In the genomic region with DNA sequence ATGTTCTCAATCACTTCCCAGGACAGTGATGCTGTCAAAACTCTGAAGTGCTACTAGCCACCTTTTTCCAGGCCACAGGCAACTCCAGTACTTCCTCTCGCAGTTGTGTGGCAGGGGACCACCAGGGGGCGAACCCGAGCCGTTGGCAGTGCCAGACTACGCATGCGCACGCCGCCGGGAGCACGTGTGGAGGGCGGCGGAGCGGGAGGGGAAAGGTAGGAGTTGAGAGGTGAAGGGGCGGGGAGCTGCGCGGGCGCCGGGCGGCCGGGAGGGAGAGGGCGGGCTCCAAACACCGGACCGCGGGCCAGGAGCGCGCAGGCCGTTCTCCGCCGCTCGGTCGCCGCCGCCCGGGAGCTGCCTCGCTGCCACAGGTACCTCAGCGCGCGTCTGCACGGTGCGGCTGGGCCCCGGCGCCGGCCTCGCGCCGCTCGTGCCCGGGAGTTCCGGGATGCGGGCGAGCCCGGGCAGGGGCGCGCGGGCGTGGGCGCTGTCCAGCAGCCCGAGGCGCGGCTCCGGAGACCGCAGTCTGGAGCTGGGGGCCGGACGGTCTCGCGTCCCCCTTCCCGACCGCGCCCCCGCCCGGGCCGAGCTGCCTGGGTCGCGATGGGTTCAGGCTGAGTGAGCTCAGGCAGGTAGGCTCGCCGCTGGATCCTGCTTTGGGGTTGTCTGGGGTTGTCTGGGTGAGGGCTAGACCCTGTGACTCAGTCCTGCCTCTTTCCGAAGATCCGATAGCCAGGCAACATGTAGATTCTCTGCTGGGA, we compare ENCODE assay signal across 8 mouse cellular contexts. TPM values are rescaled to one million over a fixed set of nuclear protein-coding genes. Genes with fewer than 3 reads are reported as not detected.
DNase-seq lines count a peak whose midpoint lies in the region; ATAC-seq and TF ChIP-seq lines count a peak whose summit lies in the region.

Scap (plus strand) TSS at position 154 of the 761 bp plus-strand sequence.

- peaks cover 26% of the 10 kb centered on the region for H3K4me1 ChIP-seq in erythroblast, embryonic 14.5 days (ENCODE audit: control insufficient read depth)
- H3K4me1 ChIP-seq in heart, embryonic 12.5 days (replicated peaks) = peaks cover 30% of the 10 kb centered on the region
- no peaks in the 10 kb centered on the region; the same call in 1 of the 2 replicates for H3K4me1 ChIP-seq in kidney, postnatal 0 days (replicated peaks; ENCODE audit: insufficient read depth, low read length)
- peaks cover 22% of the 10 kb centered on the region for H3K4me1 ChIP-seq in liver, embryonic 11.5 days (replicated peaks; ENCODE audit: control insufficient read depth, insufficient read depth, low read length)
- 0 out of 2 replicates have a peak, but pooled peaks cover 5% of the 10 kb centered on the region for H3K4me1 ChIP-seq in stomach, embryonic 14.5 days (ENCODE audit: control insufficient read depth, insufficient read depth, low read length)

- peak; percentile 93 for ATAC-seq in heart, embryonic 12.5 days (ENCODE audit: insufficient number of reproducible peaks, low FRiP score)
- peak; percentile 89 for ATAC-seq in kidney, postnatal 0 days (replicated peaks; ENCODE audit: low FRiP score, low read depth)
- ATAC-seq in liver, embryonic 11.5 days (replicated peaks; ENCODE audit: low FRiP score) = peak; percentile 89
- ATAC-seq in stomach, embryonic 14.5 days (ENCODE audit: insufficient number of reproducible peaks, insufficient read depth, low FRiP score, low read depth) = peak; percentile 88

- H3K27ac ChIP-seq in heart, embryonic 12.5 days (ENCODE audit: poor library complexity, severe bottlenecking) = peak within 1 kb of the TSS; percentile 72
- H3K27ac ChIP-seq in kidney, postnatal 0 days = peak within 1 kb of the TSS; percentile 70
- peak within 1 kb of the TSS; percentile 68 for H3K27ac ChIP-seq in liver, embryonic 11.5 days (ENCODE audit: low read depth, low read length)
- 0 out of 2 replicates have a peak within 1 kb of the TSS, but pooled peaks have one; percentile 7 for H3K27ac ChIP-seq in stomach, embryonic 14.5 days (ENCODE audit: low read length)

- under 1% methylated on average over 75 of the region's 78 CpGs for WGBS in heart, embryonic 12.5 days
- WGBS in kidney, postnatal 0 days = under 1% methylated on average over 59 of the region's 78 CpGs
- WGBS in liver, embryonic 11.5 days = under 1% methylated on average over 78 of the region's 78 CpGs
- under 1% methylated on average over 67 of the region's 78 CpGs for WGBS in stomach, embryonic 14.5 days

- H3K9me3 ChIP-seq in erythroblast, embryonic 14.5 days (ENCODE audit: control insufficient read depth, low read length) = no peaks in the 10 kb centered on the region
- H3K9me3 ChIP-seq in heart, embryonic 12.5 days (replicated peaks) = no peaks in the 10 kb centered on the region
- no peaks in the 10 kb centered on the region for H3K9me3 ChIP-seq in kidney, postnatal 0 days (replicated peaks; ENCODE audit: low read length)
- H3K9me3 ChIP-seq in liver, embryonic 11.5 days (ENCODE audit: control insufficient read depth, low read length) = no peaks in the 10 kb centered on the region
- no peaks in the 10 kb centered on the region for H3K9me3 ChIP-seq in stomach, embryonic 14.5 days (ENCODE audit: control insufficient read depth, low read depth, low read length)

- H3K79me3 ChIP-seq in C2C12 (ENCODE audit: low read depth) = peaks cover 22% of the 10 kb centered on the region

- H3K9ac ChIP-seq in heart, embryonic 12.5 days = peak within 1 kb of the TSS; percentile 88
- H3K9ac ChIP-seq in kidney, postnatal 0 days (ENCODE audit: low read depth, low read length) = peak within 1 kb of the TSS; percentile 72
- H3K9ac ChIP-seq in liver, embryonic 11.5 days (ENCODE audit: low read depth, low read length) = peak within 1 kb of the TSS; percentile 75
- peak within 1 kb of the TSS; percentile 55 for H3K9ac ChIP-seq in stomach, embryonic 14.5 days (replicated peaks; ENCODE audit: low read depth, low read length)

- peaks cover 49% of the 10 kb centered on the region for H3K79me2 ChIP-seq in C2C12 (ENCODE audit: control insufficient read depth, insufficient read depth)

- peak within 1 kb of the TSS; percentile 77 for H3ac ChIP-seq in C2C12 (ENCODE audit: control insufficient read depth, insufficient read length, low read depth)

- H3K36me3 ChIP-seq in C2C12 (ENCODE audit: control insufficient read depth, insufficient read depth) = no peaks in the 10 kb centered on the region
- no peaks in the 10 kb centered on the region for H3K36me3 ChIP-seq in erythroblast, embryonic 14.5 days (ENCODE audit: control insufficient read depth)
- no peaks in the 10 kb centered on the region for H3K36me3 ChIP-seq in heart, embryonic 12.5 days
- no peaks in the 10 kb centered on the region for H3K36me3 ChIP-seq in kidney, postnatal 0 days (ENCODE audit: insufficient read depth, low read length)
- H3K36me3 ChIP-seq in liver, embryonic 11.5 days (ENCODE audit: control insufficient read depth, insufficient read depth, low read length) = no peaks in the 10 kb centered on the region
- H3K36me3 ChIP-seq in stomach, embryonic 14.5 days (ENCODE audit: control insufficient read depth, insufficient read depth, low read length) = no peaks in the 10 kb centered on the region

- peak within 1 kb of the TSS; percentile 95 for H3K4me2 ChIP-seq in heart, embryonic 12.5 days
- peak within 1 kb of the TSS; percentile 91 for H3K4me2 ChIP-seq in kidney, postnatal 0 days (ENCODE audit: low read length)
- H3K4me2 ChIP-seq in liver, embryonic 11.5 days = peak within 1 kb of the TSS; percentile 88
- H3K4me2 ChIP-seq in stomach, embryonic 14.5 days (replicated peaks; ENCODE audit: low read depth, low read length) = peak within 1 kb of the TSS; percentile 82

- H3K4me3 ChIP-seq in C2C12 (ENCODE audit: insufficient read depth, poor library complexity, severe bottlenecking) = peak within 1 kb of the TSS; percentile 57
- peak within 1 kb of the TSS; percentile 85 for H3K4me3 ChIP-seq in erythroblast, embryonic 14.5 days (replicated peaks)
- H3K4me3 ChIP-seq in heart, embryonic 12.5 days = peak within 1 kb of the TSS; percentile 98
- H3K4me3 ChIP-seq in kidney, postnatal 0 days (replicated peaks; ENCODE audit: low read depth, low read length) = peak within 1 kb of the TSS; percentile 87
- peak within 1 kb of the TSS; percentile 93 for H3K4me3 ChIP-seq in liver, embryonic 11.5 days (ENCODE audit: low read depth, low read length)
- peak within 1 kb of the TSS; percentile 83 for H3K4me3 ChIP-seq in stomach, embryonic 14.5 days (ENCODE audit: low read depth, low read length)

- peak; percentile 96 for DNase-seq in brain, embryonic 14.5 days (ENCODE audit: low read depth)
- DNase-seq in kidney, postnatal 0 days (ENCODE audit: low spot score) = peak; percentile 95
- peak; percentile 100 for DNase-seq in liver, embryonic 11.5 days (ENCODE audit: low spot score)
- DNase-seq in naive thymus-derived CD4-positive, alpha-beta T cell, adult 2 months (ENCODE audit: low read depth) = peak; percentile 98

- TF ChIP-seq CTCF in C2C12 (IDR thresholded peaks at IDR 0.05; ENCODE audit: control insufficient read depth, insufficient read depth, insufficient read length) = peak; percentile 92
- TF ChIP-seq CTCF in brain, embryonic 14.5 days (IDR thresholded peaks at IDR 0.05; ENCODE audit: borderline replicate concordance, extremely low read depth, insufficient read depth, insufficient read length) = peak; percentile 99
- TF ChIP-seq CTCF in kidney, postnatal 0 days (IDR thresholded peaks at IDR 0.05; ENCODE audit: low read depth) = peak; percentile 98

- TF ChIP-seq POLR2A in brain, embryonic 14.5 days (IDR thresholded peaks at IDR 0.05; ENCODE audit: borderline replicate concordance, extremely low read depth, insufficient read depth, insufficient read length, poor library complexity, severe bottlenecking) = peak; percentile 58; the same call in 1 of the 2 replicates

- no peaks in the 10 kb centered on the region for H3K27me3 ChIP-seq in C2C12 (ENCODE audit: control insufficient read depth, insufficient read depth, insufficient read length)
- H3K27me3 ChIP-seq in erythroblast, embryonic 14.5 days (ENCODE audit: control insufficient read depth) = no peaks in the 10 kb centered on the region
- no peaks in the 10 kb centered on the region for H3K27me3 ChIP-seq in heart, embryonic 12.5 days (replicated peaks)
- no peaks in the 10 kb centered on the region for H3K27me3 ChIP-seq in kidney, postnatal 0 days (ENCODE audit: insufficient read depth, low read length)
- no peaks in the 10 kb centered on the region for H3K27me3 ChIP-seq in liver, embryonic 11.5 days (replicated peaks; ENCODE audit: control insufficient read depth, insufficient read depth, low read length)
- H3K27me3 ChIP-seq in stomach, embryonic 14.5 days (ENCODE audit: control insufficient read depth, insufficient read depth, low read length) = no peaks in the 10 kb centered on the region

TF ChIP-seq in C2C12, 6 proteins besides CTCF, POLR2A, EP300 and RAD21:
- no peak for TF ChIP-seq FOSL1 (IDR thresholded peaks at IDR 0.05; ENCODE audit: insufficient read depth, low read length, poor library complexity, severe bottlenecking)
- peak; percentile 72 for TF ChIP-seq USF1 (IDR thresholded peaks at IDR 0.05; ENCODE audit: low read depth)
- peak; percentile 72 for TF ChIP-seq MAX (IDR thresholded peaks at IDR 0.05)
- no peak for TF ChIP-seq MYOD1 (IDR thresholded peaks at IDR 0.05; ENCODE audit: control insufficient read depth, insufficient read length, low read depth)

RNA-seq across cellular contexts. Expression of gene Scap, which starts in this region (rescaled TPM):
- polyA plus RNA-seq in C2C12 (2012; fragmentation: generic; extraction: Trizol) = 57.4 TPM
- polyA plus RNA-seq in brain, embryonic 14.5 days (2012; rRNA removed) = 24.9 and 53.4 TPM in 2 replicates
- 1.5 and 1.7 TPM in 2 replicates for polyA plus RNA-seq in erythroblast, embryonic 14.5 days (2012)
- 22.2 and 23.9 TPM in 2 replicates for polyA plus RNA-seq in heart, embryonic 12.5 days (2016; fragmentation: Nextera tagmentation; extraction: Ambion mirVana)
- polyA plus RNA-seq in kidney, postnatal 0 days (2015; fragmentation: Nextera tagmentation; extraction: Ambion mirVana) = 32.1 and 33.4 TPM in 2 replicates
- polyA plus RNA-seq in liver, embryonic 11.5 days (2014; fragmentation: Nextera tagmentation; extraction: Ambion mirVana) = 32.9 and 36.7 TPM in 2 replicates
- 28.4 and 32.3 TPM in 2 replicates for polyA plus RNA-seq in stomach, embryonic 14.5 days (2014; fragmentation: Nextera tagmentation; extraction: Ambion mirVana)

Comparison
In these comparisons a context has a peak if more than half of its experiments do, and no peak if none do; other contexts are left out.
1. Peak in every context shown above with its lines: DNase-seq, ATAC-seq, H3K4me3 ChIP-seq and H3K27ac ChIP-seq.
2. H3K27ac ChIP-seq: peak in every context shown above with its lines; median percentile 72 in heart, embryonic 12.5 days; 70 in kidney, postnatal 0 days; 68 in liver, embryonic 11.5 days; 7 in stomach, embryonic 14.5 days.